Mouse (Mus musculus): ENCODE measurements around the gene H2-Ke6.

The H2-Ke6 gene

DNA sequence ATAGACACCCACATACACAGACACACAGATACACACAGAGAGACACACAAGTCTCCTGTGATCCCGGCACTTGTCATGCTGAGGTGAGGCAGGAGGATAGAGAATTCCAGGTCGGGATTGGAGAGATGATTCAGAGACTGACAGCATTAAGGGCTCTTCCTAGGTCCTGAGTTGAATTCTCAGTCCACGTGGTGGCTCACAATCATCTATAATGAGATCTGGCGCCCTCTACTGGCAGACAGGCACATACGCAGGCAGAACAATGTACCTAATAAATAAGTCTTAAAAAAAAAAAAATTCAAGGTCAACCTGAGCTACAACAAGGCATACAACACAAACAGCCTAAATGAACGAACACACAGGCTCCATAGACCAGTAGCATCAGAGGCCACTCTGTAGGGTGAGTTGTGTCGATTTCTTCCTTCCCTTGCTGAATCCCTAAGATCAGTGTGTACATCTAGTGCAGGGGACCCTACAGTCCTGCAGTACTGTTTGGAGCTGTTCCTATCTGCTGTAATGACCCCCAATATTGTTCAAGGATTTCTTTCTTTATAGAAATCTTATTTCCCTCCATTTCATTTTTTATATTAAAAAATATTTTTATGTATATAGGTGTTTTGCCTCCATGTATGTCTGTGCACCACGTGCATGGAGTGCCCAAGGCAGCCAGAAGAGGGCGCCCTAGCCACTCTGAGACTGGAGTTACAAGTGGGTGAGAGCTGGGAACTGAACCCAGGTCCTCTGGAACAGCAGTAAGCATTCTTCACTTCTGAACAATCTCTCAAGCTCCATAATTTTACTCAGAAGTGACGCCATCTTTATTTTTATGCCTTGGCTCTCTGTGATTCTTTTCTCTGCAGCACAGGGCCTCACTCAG is 35.8 kb downstream of the H2-Ke6 start:
- POLR2A ChIA-PET, result interaction anchor here in 3 of 4 experiments (0.6 to 2.0 kb wide), 19 partner anchors 8 to 392 kb away, joined by 3 to 7 read pairs (median 4); partner anchors contain the start of genes B3galt4 (in 2 of the 3), Rps18 (in 2 of the 3), Rxrb (in 2 of the 3) and Slc39a7 (in 2 of the 3)
- CTCF ChIA-PET, result interaction anchor here (0.6 to 3.5 kb wide), 39 partner anchors 8 to 874 kb away, joined by 3 to 23 read pairs (median 4); partner anchors contain the start of genes Cd320 (in 1 of the 4), H2-K1 (in 1 of the 4), Rps18 (in 1 of the 4) and Rxrb (in 1 of the 4)

DNA sequence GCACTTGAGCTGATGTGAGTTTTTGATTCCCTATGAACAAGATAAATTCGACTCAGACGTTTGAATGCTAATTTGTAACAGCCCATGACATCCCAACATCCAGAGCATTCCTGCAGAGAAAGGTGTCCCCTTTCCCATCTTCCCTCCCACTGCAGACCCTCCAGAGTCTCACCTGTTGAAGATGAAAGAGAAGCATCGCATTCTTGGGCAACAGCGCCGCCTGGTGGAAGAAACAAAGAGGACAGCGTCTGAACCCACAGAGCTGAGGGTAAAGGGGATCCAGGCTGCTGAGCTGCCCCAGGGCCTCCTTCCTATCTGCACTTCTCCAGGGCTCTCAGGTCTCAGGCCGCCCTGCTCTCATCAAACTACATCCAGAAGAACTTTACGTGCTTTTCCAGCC is 45.7 kb downstream of the H2-Ke6 start:
- ChIA-PET POLR2A (interaction anchor here in 3 of 4 experiments (0.6 to 7.4 kb wide), 16 partner anchors 9 to 1438 kb away, joined by 3 to 39 read pairs (median 4); partner anchors contain the start of genes H2-K1 (in 2 of the 3), Rps18 (in 2 of the 3), Vps52 (in 2 of the 3) and B3galt4 (in 1 of the 3)), CTCF (interaction anchor here (0.6 to 3.2 kb wide), 30 partner anchors 9 to 1438 kb away, joined by 3 to 29 read pairs (median 5); partner anchors contain the start of genes Pfdn6 (in 1 of the 4), Rxrb (in 1 of the 4), Slc39a7 (in 1 of the 4) and Wdr46 (in 1 of the 4))

DNA sequence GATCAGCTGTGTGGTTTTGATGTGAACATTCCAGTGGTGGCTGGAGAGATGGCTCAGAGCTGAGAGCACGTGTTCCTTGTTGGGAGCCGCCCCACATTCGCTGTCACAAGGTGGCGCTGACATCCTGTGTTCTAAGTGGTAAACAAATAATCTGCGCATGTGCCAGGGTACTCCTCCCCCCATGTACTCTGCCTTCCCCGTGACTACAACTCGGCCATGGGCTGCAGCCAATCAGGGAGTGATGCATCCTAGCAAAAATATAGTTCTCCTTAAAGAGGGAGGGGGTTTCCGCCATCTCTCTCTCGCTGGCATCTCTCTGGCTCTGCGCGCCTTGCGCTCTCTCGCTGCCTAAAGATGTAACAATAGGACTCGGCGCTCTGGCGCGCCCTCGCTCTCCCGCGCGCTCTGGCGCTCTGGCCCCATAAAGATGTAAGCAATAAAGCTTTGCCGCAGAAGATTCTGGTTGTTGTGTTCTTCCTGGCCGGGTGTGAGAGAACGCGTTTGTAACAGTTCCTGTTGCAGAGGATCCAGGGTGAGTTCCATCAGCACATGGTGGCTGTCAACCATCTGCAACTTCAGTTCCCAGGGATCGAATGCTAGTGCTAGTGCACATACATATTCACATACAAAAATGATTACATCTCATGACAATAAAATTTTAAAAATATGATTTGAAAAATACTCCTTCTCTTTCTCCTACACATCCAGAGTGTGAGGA is 46.5 kb downstream of the H2-Ke6 start:
- POLR2A ChIA-PET, result interaction anchor here in 3 of 4 experiments (0.6 to 7.4 kb wide), 29 partner anchors 9 to 168 kb away, joined by 3 to 39 read pairs (median 5); partner anchors contain the start of genes Ndufa7 (in 3 of the 3), Rps28 (in 3 of the 3), Rxrb (in 3 of the 3) and Slc39a7 (in 3 of the 3)
- CTCF ChIA-PET, result interaction anchor here (0.5 to 3.2 kb wide), 23 partner anchors 9 to 1488 kb away, joined by 3 to 29 read pairs (median 6); partner anchors contain the start of genes Rps18 (in 1 of the 4), Rxrb (in 1 of the 4), Slc39a7 (in 1 of the 4) and Vps52 (in 1 of the 4)

DNA sequence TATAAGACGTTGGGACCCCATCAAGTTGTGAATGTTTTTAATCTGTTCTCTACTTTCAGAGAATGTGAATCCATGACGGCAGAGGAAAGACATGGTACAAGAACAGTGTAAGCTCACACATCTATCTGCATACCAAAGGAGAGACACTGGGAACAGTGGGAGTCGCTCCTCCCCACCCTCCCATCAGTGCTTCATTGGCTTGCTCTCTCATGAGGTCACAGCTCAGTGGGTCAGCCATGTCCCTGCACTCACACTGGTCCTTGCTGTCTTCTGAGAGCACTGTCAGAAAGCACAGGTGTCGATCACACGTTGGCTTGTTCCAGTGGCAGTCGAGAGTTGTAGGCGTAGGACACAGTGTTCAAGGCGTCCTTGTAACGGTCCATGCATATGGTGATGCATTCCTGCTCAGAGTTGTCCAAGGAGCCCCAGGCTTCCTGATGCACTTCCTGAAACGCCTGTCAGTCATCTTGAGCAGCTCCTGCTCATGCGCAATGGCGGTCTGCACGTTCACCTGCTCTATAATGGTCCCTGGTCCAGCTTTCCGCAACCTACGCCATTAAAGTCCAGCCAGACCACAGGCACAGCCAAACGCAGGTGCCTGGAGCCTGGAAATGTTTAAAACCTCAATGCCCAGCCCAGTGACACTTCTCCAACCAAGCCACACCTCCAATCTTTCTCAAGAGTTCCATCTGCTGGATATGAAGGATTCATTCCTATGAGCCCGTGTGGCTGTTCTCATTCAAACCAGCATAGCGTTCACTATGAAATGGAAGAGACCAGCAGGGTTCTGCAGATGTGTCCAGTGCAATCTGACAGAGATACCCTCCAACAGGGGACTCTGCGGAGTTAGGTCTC is 47.5 kb downstream of the H2-Ke6 start:
- ChIA-PET CTCF (interaction anchor here (0.6 to 3.2 kb wide), 20 partner anchors 8 to 1488 kb away, joined by 3 to 29 read pairs (median 5); partner anchors contain the start of genes Rps18 (in 1 of the 4), Rxrb (in 1 of the 4), Slc39a7 (in 1 of the 4) and Vps52 (in 1 of the 4)), POLR2A (interaction anchor here in 3 of 4 experiments (0.6 to 7.4 kb wide), 39 partner anchors 8 to 190 kb away, joined by 3 to 39 read pairs (median 4); partner anchors contain the start of genes Ndufa7 (in 3 of the 3), Rps18 (in 3 of the 3), Rps28 (in 3 of the 3) and Rxrb (in 3 of the 3))

DNA sequence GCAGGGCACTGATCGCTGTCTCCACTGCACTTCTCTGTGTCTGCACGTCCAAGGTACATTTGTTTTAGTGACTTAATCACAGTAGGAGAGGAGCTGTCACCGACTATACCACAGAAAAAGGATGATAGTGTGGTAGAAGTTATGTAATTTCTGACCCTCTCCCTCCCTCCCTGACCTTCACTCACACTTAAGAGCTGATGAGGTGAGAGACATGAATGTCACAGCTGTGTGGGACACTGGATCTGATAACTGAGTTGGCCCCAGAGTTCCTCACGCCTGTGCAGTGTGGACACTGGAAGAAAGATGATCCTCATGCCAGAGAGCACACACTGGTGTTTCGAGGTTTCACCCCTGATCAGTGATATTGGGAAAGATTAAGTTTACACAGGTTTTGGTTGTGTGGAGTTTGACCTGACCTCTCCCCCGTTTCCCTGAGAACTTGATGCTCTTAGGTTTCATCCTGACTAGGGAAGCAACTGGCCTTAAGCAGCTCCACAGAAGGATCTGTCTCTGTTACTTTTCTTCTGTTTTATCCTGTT is 48.3 kb downstream of the H2-Ke6 start:
- ChIA-PET CTCF (interaction anchor here (0.8 to 3.2 kb wide), 10 partner anchors 11 to 1489 kb away, joined by 3 to 29 read pairs (median 6); partner anchors contain the start of genes Rxrb (in 1 of the 4) and Slc39a7 (in 1 of the 4)), POLR2A (interaction anchor here in 3 of 4 experiments (0.6 to 7.4 kb wide), 35 partner anchors 10 to 191 kb away, joined by 3 to 39 read pairs (median 4); partner anchors contain the start of genes Ndufa7 (in 3 of the 3), Rps18 (in 3 of the 3), Rps28 (in 3 of the 3) and Vps52 (in 3 of the 3))

DNA sequence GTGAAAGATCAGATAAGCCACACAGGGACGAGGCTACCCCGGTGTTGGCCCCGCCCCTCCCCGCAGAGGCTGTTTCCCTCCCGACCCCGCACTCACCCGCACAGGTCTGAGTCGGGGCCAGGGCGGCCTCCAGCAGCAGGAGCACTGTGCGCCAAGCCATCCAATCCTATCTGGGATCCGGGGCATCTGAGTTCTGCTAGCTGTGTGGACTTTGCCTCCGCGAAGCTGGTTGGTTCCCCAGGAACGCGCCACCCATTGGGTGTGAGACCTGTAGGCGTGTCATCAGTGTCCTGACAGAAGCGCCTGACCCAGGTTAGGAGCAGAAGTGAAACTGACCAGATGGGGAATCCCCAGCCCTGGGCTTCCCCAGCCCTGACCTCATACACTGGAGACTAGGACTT is 49.2 kb downstream of the H2-Ke6 start:
- POLR2A ChIA-PET, result interaction anchor here in 3 of 4 experiments (0.6 to 7.4 kb wide), 31 partner anchors 9 to 890 kb away, joined by 3 to 39 read pairs (median 4); partner anchors contain the start of genes Rps18 (in 3 of the 3), Rxrb (in 3 of the 3), Slc39a7 (in 3 of the 3) and Vps52 (in 3 of the 3)
- CTCF ChIA-PET, result interaction anchor here in 3 of 4 experiments (0.6 to 2.3 kb wide), 9 partner anchors 10 to 1490 kb away, joined by 3 to 18 read pairs (median 5); no protein-coding TSS in a partner anchor

DNA sequence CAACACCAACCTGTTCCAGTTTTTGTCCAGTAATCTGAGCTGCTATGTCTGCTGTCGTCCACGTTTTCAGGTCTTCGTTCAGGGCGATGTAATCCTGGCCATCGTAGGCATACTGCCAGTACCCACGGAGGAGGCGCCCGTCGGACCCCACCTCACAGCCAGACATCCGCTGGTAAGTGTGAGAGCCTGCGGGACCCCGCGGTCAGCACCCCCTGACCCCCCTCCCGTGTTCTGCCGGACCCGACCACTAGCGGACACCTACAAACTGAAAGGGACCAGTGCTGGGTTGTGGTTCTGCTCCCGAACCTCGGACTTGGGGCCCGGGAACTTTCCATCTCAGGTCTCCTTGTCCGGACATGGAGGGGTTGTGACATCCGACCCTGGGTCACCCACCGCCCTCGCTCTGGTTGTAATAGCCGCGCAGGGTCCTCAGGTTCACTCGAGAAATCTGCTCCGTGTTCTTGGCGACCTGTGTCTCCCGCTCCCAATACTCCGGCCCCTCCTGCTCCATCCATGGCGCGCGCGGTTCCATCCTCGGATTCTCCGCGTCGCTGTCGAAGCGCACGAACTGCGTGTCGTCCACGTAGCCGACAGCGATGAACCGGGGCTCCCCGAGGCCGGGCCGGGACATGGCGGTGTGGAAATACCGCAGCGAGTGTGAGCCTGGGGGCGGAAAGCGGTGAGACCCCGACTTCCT is 49.9 kb downstream of the H2-Ke6 start:
- ChIA-PET CTCF (interaction anchor here (0.6 to 2.3 kb wide), 11 partner anchors 9 to 1462 kb away, joined by 3 to 18 read pairs (median 5); no protein-coding TSS in a partner anchor), POLR2A (interaction anchor here in 3 of 4 experiments (0.6 to 7.4 kb wide), 28 partner anchors 9 to 1728 kb away, joined by 3 to 39 read pairs (median 4); partner anchors contain the start of genes Rps18 (in 3 of the 3), Rxrb (in 3 of the 3), Slc39a7 (in 3 of the 3) and Vps52 (in 3 of the 3))
